Mouse (Mus musculus): ENCODE measurements around the gene Ak3. TPM values are rescaled to one million over a fixed set of nuclear protein-coding genes. Genes with fewer than 3 reads are reported as not detected.

Ak3 gene
- polyA plus RNA-seq (2021; fragmentation: Nextera tagmentation), result 53.1 and 59.5 TPM in 2 replicates
- long read RNA-seq, experiment 1, transcript Ak3-201 (5 exons, 2,809 nt), result major isoform, 471 of 510 reads
- long read RNA-seq, experiment 1, partial matches to known transcripts, result 28 of 510 reads
- long read RNA-seq, experiment 1, other reads (novel, unspliced or antisense), result 11 of 510 reads
- long read RNA-seq, experiment 2, transcript Ak3-201 (5 exons, 2,809 nt), result major isoform, 67 of 81 reads
- long read RNA-seq, experiment 2, partial matches to known transcripts, result 3 of 81 reads
- long read RNA-seq, experiment 2, other reads (novel, unspliced or antisense), result 11 of 81 reads

GRCm38 (mm10) chr19:29047334-29048170, at the start of gene Ak3:
Gene Ak3 (minus strand): TSS chr19:29047961.

GRCm38 (mm10) chr19:28990194-28990589, 57.6 kb downstream of the Ak3 start, which contains the start of gene Cdc37l1:
Gene Cdc37l1 (plus strand): TSS chr19:28990352.

Other genes starting within 250 kb of the Ak3 start
- gene Slc1a1, start 212.9 kb downstream of the Ak3 start, polyA plus RNA-seq (2021; fragmentation: Nextera tagmentation), result 18.9 and 21.5 TPM in 2 replicates
- gene Plpp6, start 84.0 kb downstream of the Ak3 start, polyA plus RNA-seq (2021; fragmentation: Nextera tagmentation), result 7.4 and 42.0 TPM in 2 replicates
- gene 4430402I18Rik, start 80.2 kb downstream of the Ak3 start, polyA plus RNA-seq (2021; fragmentation: Nextera tagmentation), result 5.9 and 9.1 TPM in 2 replicates
- gene Cdc37l1, start 57.6 kb downstream of the Ak3 start, polyA plus RNA-seq (2021; fragmentation: Nextera tagmentation), result 31.1 and 34.4 TPM in 2 replicates
- gene Rcl1, start 53.4 kb upstream of the Ak3 start, polyA plus RNA-seq (2021; fragmentation: Nextera tagmentation), result 22.7 and 23.7 TPM in 2 replicates
- gene Jak2, start 203.9 kb upstream of the Ak3 start, polyA plus RNA-seq (2021; fragmentation: Nextera tagmentation), result 2.5 and 3.3 TPM in 2 replicates